Mouse (Mus musculus) CH12.LX (cell line): ENCODE results near the gene S100a6.

ENCODE experiments used
- BHLHE40 ChIP-seq: IDR thresholded peaks from 2 replicates; pipeline ENCODE4 v1.6.1; 2011; ENCODE audit warnings: mild to moderate bottlenecking, low read depth, low read length, improper control_type of control experiment
- CTCF ChIP-seq, 2 experiments: IDR thresholded peaks in 1 of 2; conservative IDR thresholded peaks in 1 of 2; 2 replicates each; pipeline ENCODE4 v1.5.1; 2011 to 2012; ENCODE audit warnings: low read depth in 2 of 2, low read length in 2 of 2, improper control_type of control experiment in 1 of 2, inconsistent platforms in 1 of 2, mild to moderate bottlenecking in 1 of 2, moderate library complexity in 1 of 2

DNA sequence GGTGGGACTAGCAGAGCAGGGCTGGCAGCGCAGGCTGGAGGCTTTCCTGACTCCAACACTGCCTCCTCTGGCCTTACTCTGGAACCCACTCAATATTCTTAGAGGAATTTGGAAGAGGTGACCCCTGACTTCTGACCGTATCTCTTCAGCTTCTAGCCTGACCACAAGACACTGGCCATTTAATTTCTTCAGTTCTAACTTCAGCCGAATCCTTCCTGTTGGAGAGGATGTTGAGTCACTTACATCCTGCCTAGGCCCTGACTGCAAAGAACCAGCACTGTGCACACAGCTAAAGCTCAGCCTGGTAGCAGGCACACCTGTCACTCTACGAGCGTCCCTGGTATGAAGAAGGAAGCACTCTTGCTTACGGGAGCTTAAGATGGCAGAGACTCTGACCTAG lies 23.3 kb upstream of the S100a6 start:
- TF ChIP-seq CTCF (conservative IDR thresholded peaks at IDR 0.05 in 1 of 2, IDR thresholded peaks at IDR 0.05 in 1 of 2; ENCODE audit: low read depth in 2 of 2, low read length in 2 of 2) (no peak), BHLHE40 (no peak)
